Mouse (Mus musculus): ENCODE results near the gene Apobec1. TPM values are rescaled to one million over a fixed set of nuclear protein-coding genes. Genes with fewer than 3 reads are reported as not detected.

Apobec1 gene
- polyA plus RNA-seq, 1 experiment, result 10.5 TPM

DNA sequence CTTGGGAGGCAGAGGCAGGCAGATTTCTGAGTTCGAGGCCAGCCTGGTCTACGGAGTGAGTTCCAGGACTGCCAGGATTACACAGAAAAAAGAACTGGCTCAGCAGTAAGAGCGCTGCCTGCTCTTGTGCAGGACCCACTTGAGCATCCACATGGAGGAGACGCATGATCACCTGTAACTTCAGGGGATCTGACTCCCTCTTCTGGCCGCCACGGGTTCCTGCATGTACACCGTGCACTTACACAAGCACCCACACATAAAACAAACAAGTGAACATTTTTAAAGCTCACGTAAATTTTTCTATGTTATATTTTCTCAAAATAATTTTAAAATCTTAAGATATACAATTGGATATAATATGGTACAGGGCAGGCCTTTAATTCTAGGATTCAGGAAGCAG lies 3.2 kb upstream of the Apobec1 start:
- Histone ChIP-seq H3K36me3 (ENCODE audit: control insufficient read depth, insufficient read depth) (no peaks in the 10 kb centered on the region), H3K79me2 (ENCODE audit: control insufficient read depth, insufficient read depth) (no peaks in the 10 kb centered on the region), H3K4me2 (ENCODE audit: low read depth) (no peak overlapping the region), H3K4me3 (no peak overlapping the region), H3K27me3 (ENCODE audit: control insufficient read depth, insufficient read depth, insufficient read length) (no peaks in the 10 kb centered on the region), H3ac (ENCODE audit: control insufficient read depth, insufficient read length) (no peak overlapping the region)
- no peak for TF ChIP-seq POLR2AphosphoS2 (IDR thresholded peaks at IDR 0.05; ENCODE audit: insufficient read length, low read depth)
- TF ChIP-seq SRF (IDR thresholded peaks at IDR 0.05; ENCODE audit: control insufficient read depth, insufficient read length, low read depth), result no peak
- no peak for TF ChIP-seq TCF3 (IDR thresholded peaks at IDR 0.05; ENCODE audit: insufficient read length, low read depth)
- TF ChIP-seq MYOD1 (IDR thresholded peaks at IDR 0.05; ENCODE audit: control insufficient read depth in 1 of 3, insufficient read length in 2 of 3, low read depth in 2 of 3), result no peak
- TF ChIP-seq REST (IDR thresholded peaks at IDR 0.05; ENCODE audit: insufficient read depth, insufficient read length), result no peak
- no peak for TF ChIP-seq E2F4 (IDR thresholded peaks at IDR 0.05; ENCODE audit: insufficient read depth)
- TF ChIP-seq CEBPB (IDR thresholded peaks at IDR 0.05; ENCODE audit: insufficient read depth, poor library complexity, severe bottlenecking), result no peak
- no peak for TF ChIP-seq TCF12 (IDR thresholded peaks at IDR 0.05; ENCODE audit: insufficient read depth, poor library complexity, severe bottlenecking)

DNA sequence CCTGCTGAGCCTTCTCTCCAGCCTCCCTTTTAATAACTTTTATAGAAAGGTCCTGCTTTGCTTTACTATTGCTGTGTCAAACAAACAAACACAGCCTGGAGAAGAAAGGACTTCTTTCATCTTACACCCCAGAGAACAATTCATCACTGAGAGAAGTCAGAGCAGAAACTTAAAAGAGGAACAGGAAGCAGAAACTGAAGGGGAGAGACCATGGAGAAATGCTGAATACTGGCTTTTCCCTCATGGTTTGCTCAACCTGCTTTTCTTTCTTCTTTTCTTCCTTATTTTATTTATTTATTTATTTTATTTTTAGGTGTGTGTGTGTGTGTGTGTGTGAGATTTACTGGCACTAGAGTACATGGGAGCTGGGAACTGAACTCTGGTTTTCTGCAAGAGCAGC lies 2.0 kb upstream of the Apobec1 start:
- Histone ChIP-seq H3K4me2 (ENCODE audit: low read depth) (no peak overlapping the region), H3K4me3 (no peak overlapping the region), H3K36me3 (ENCODE audit: control insufficient read depth, insufficient read depth) (peaks cover 1% of the 10 kb centered on the region), H3K79me2 (ENCODE audit: control insufficient read depth, insufficient read depth) (no peaks in the 10 kb centered on the region), H3K27me3 (ENCODE audit: control insufficient read depth, insufficient read depth, insufficient read length) (no peaks in the 10 kb centered on the region), H3ac (ENCODE audit: control insufficient read depth, insufficient read length) (no peak overlapping the region)
- TF ChIP-seq TCF3 (IDR thresholded peaks at IDR 0.05; ENCODE audit: insufficient read length, low read depth) (no peak), TCF12 (IDR thresholded peaks at IDR 0.05; ENCODE audit: insufficient read depth, poor library complexity, severe bottlenecking) (no peak), CEBPB (IDR thresholded peaks at IDR 0.05; ENCODE audit: insufficient read depth, poor library complexity, severe bottlenecking) (no peak), POLR2AphosphoS2 (IDR thresholded peaks at IDR 0.05; ENCODE audit: insufficient read length, low read depth) (no peak), MYOD1 (IDR thresholded peaks at IDR 0.05; ENCODE audit: control insufficient read depth in 1 of 3, insufficient read length in 2 of 3, low read depth in 2 of 3) (no peak)

DNA sequence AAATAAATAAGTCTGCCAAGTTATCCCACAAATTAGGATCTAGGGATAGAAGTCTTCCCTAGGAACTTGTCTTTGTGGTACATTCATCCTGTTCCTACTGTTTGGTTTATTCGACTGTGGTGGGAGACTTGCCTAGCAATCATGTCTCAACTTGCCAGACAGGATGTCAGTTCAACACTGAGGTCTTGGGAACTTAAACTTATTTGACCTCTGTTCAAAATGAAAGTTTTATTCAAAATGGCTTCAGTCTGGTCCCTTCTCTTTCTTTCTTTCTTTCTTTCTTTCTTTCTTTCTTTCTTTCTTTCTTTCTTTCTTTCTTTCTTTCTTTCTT lies 713 bp upstream of the Apobec1 start:
- no peaks in the 10 kb centered on the region for H3K79me2 ChIP-seq (ENCODE audit: control insufficient read depth, insufficient read depth)
- no peaks in the 10 kb centered on the region for H3K27me3 ChIP-seq (ENCODE audit: control insufficient read depth, insufficient read depth, insufficient read length)
- H3K4me2 ChIP-seq (ENCODE audit: low read depth), result peak overlapping the region; percentile 88
- H3K4me3 ChIP-seq, result peak overlapping the region; percentile 67
- H3K36me3 ChIP-seq (ENCODE audit: control insufficient read depth, insufficient read depth), result peaks cover 7% of the 10 kb centered on the region
- TF ChIP-seq POLR2AphosphoS2 (IDR thresholded peaks at IDR 0.05; ENCODE audit: insufficient read length, low read depth) (no peak), TCF3 (IDR thresholded peaks at IDR 0.05; ENCODE audit: insufficient read length, low read depth) (no peak), MAX (IDR thresholded peaks at IDR 0.05; ENCODE audit: low read depth) (no peak), MYOD1 (IDR thresholded peaks at IDR 0.05; ENCODE audit: control insufficient read depth in 1 of 3, insufficient read length in 2 of 3, low read depth in 2 of 3) (no peak)
- no peak overlapping the region for H3ac ChIP-seq (ENCODE audit: control insufficient read depth, insufficient read length)

DNA sequence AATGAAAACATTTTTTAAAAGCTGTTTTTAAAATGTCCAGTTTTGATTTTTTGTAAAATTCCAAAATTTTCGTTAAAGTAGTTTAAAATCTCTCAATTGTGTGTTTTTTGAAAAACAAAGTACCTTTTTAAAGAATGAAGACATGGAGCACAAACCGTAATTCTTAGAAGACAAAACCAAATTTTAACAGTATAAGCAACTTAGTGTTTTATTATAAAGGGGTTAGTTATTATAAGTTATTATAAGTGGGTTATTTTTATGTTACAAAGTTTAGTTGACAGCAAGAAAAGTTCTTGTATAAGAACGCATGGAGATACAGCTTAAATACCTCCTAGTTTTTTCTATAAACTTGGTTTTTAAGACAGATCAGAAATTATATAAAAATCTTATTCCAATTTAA lies 629 bp downstream of the Apobec1 start:
- Histone ChIP-seq H3K79me2 (ENCODE audit: control insufficient read depth, insufficient read depth) (no peaks in the 10 kb centered on the region), H3K4me3 (peak overlapping the region; percentile 67), H3K36me3 (ENCODE audit: control insufficient read depth, insufficient read depth) (peaks cover 7% of the 10 kb centered on the region), H3K4me2 (ENCODE audit: low read depth) (peak overlapping the region; percentile 88), H3ac (ENCODE audit: control insufficient read depth, insufficient read length) (no peak overlapping the region), H3K27me3 (ENCODE audit: control insufficient read depth, insufficient read depth, insufficient read length) (no peaks in the 10 kb centered on the region)
- TF ChIP-seq TCF12 (IDR thresholded peaks at IDR 0.05; ENCODE audit: insufficient read depth, poor library complexity, severe bottlenecking) (no peak), MYOD1 (IDR thresholded peaks at IDR 0.05; ENCODE audit: control insufficient read depth in 1 of 3, insufficient read length in 2 of 3, low read depth in 2 of 3) (no peak), MYOG (IDR thresholded peaks at IDR 0.05; ENCODE audit: control insufficient read depth in 1 of 3, insufficient read depth in 1 of 3, insufficient read length in 2 of 3, low read depth in 2 of 3) (no peak), MAX (IDR thresholded peaks at IDR 0.05; ENCODE audit: low read depth) (no peak), POLR2A (IDR thresholded peaks at IDR 0.05; ENCODE audit: insufficient read length, low read depth) (no peak), SRF (IDR thresholded peaks at IDR 0.05; ENCODE audit: control insufficient read depth, insufficient read length, low read depth) (no peak), CEBPB (IDR thresholded peaks at IDR 0.05; ENCODE audit: insufficient read depth, poor library complexity, severe bottlenecking) (no peak), E2F4 (IDR thresholded peaks at IDR 0.05; ENCODE audit: insufficient read depth) (no peak), REST (IDR thresholded peaks at IDR 0.05; ENCODE audit: insufficient read depth, insufficient read length) (no peak), POLR2AphosphoS2 (IDR thresholded peaks at IDR 0.05; ENCODE audit: insufficient read length, low read depth) (no peak), USF1 (IDR thresholded peaks at IDR 0.05; ENCODE audit: low read depth) (no peak), TCF3 (IDR thresholded peaks at IDR 0.05; ENCODE audit: insufficient read length, low read depth) (no peak)

DNA sequence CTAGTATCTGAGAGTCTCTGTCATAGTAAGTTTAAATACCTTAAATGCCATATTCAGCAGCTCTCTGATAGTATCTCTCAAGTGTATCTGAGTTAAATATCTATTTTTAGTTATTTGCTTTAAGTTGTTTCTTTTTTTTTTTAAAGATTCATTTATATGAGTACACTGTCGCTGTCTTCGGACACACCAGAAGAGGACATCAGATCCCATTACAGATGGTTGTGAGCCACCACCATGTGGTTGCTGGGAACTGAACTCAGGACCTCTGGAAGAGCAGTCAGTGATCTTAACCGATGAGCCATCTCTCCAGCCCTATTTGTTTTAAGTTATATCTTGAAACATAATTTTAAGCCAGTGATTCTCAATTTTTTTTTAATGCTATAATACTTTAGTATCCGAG lies 1.2 kb downstream of the Apobec1 start:
- TF ChIP-seq TCF3 (IDR thresholded peaks at IDR 0.05; ENCODE audit: insufficient read length, low read depth), result no peak
- TF ChIP-seq USF1 (IDR thresholded peaks at IDR 0.05; ENCODE audit: low read depth), result no peak
- TF ChIP-seq CEBPB (IDR thresholded peaks at IDR 0.05; ENCODE audit: insufficient read depth, poor library complexity, severe bottlenecking), result no peak
- no peak for TF ChIP-seq MYOG (IDR thresholded peaks at IDR 0.05; ENCODE audit: control insufficient read depth in 1 of 3, insufficient read depth in 1 of 3, insufficient read length in 2 of 3, low read depth in 2 of 3)
- TF ChIP-seq MYOD1 (IDR thresholded peaks at IDR 0.05; ENCODE audit: control insufficient read depth in 1 of 3, insufficient read length in 2 of 3, low read depth in 2 of 3), result no peak
- TF ChIP-seq MAX (IDR thresholded peaks at IDR 0.05; ENCODE audit: low read depth), result no peak
- no peak for TF ChIP-seq TCF12 (IDR thresholded peaks at IDR 0.05; ENCODE audit: insufficient read depth, poor library complexity, severe bottlenecking)
- no peak for TF ChIP-seq POLR2A (IDR thresholded peaks at IDR 0.05; ENCODE audit: insufficient read length, low read depth)
- no peak for TF ChIP-seq REST (IDR thresholded peaks at IDR 0.05; ENCODE audit: insufficient read depth, insufficient read length)
- no peak for TF ChIP-seq E2F4 (IDR thresholded peaks at IDR 0.05; ENCODE audit: insufficient read depth)
- Histone ChIP-seq H3K36me3 (ENCODE audit: control insufficient read depth, insufficient read depth) (peaks cover 7% of the 10 kb centered on the region), H3K27me3 (ENCODE audit: control insufficient read depth, insufficient read depth, insufficient read length) (no peaks in the 10 kb centered on the region), H3K4me3 (peak overlapping the region; percentile 67), H3K4me2 (ENCODE audit: low read depth) (peak overlapping the region; percentile 88), H3K79me2 (ENCODE audit: control insufficient read depth, insufficient read depth) (no peaks in the 10 kb centered on the region), H3ac (ENCODE audit: control insufficient read depth, insufficient read length) (no peak overlapping the region)

Data from myocyte (in vitro differentiated cells).